Mouse (Mus musculus): ENCODE measurements around the gene 1700030J22Rik.
A peak's percentile ranks its signal among the peaks of the same experiment; 100 is the strongest.

Gene 1700030J22Rik

GRCm38 (mm10) chr8:116978631-116979256 is at the start of gene 1700030J22Rik:
TSS of gene 1700030J22Rik (minus strand) at chr8:116978959.
- peak; percentile 99 to 100 for DNase-seq (ENCODE audit: inconsistent age in 2 of 2, low spot score in 1 of 2)

GRCm38 (mm10) chr8:117027601-117028000 is 48.8 kb upstream of the 1700030J22Rik start:
- peak; percentile 49 to 79 for DNase-seq (ENCODE audit: inconsistent age in 2 of 2, low spot score in 1 of 2)

- DNase-seq (ENCODE audit: inconsistent age in 2 of 2, low spot score in 1 of 2), result no peak
These were observed 43.7 kb upstream of the 1700030J22Rik start for GRCm38 (mm10) chr8:117022297-117022993.

GRCm38 (mm10) chr8:117019323-117020275 is 40.8 kb upstream of the 1700030J22Rik start:
- peak; percentile 63 to 74 for DNase-seq (ENCODE audit: inconsistent age in 2 of 2, low spot score in 1 of 2)

GRCm38 (mm10) chr8:117017896-117018295 is 39.1 kb upstream of the 1700030J22Rik start:
- no peak for DNase-seq (ENCODE audit: inconsistent age in 2 of 2, low spot score in 1 of 2)

- no peak for DNase-seq (ENCODE audit: inconsistent age in 2 of 2, low spot score in 1 of 2)
These were observed 38.2 kb upstream of the 1700030J22Rik start for GRCm38 (mm10) chr8:117017006-117017405.

- DNase-seq (ENCODE audit: inconsistent age in 2 of 2, low spot score in 1 of 2), result no peak
These were observed 36.9 kb upstream of the 1700030J22Rik start for GRCm38 (mm10) chr8:117015670-117016069.

- no peak for DNase-seq (ENCODE audit: inconsistent age in 2 of 2, low spot score in 1 of 2)
These were observed 32.6 kb upstream of the 1700030J22Rik start for GRCm38 (mm10) chr8:117011366-117011765.

- peak; percentile 33 to 60 for DNase-seq (ENCODE audit: inconsistent age in 2 of 2, low spot score in 1 of 2)
These were observed 15.4 kb upstream of the 1700030J22Rik start for GRCm38 (mm10) chr8:116994016-116994716.

GRCm38 (mm10) chr8:116993095-116993867 is 14.5 kb upstream of the 1700030J22Rik start, which contains the start of gene Gcsh:
TSS of gene Gcsh (minus strand) at chr8:116993537.
- DNase-seq (ENCODE audit: inconsistent age in 2 of 2, low spot score in 1 of 2), result peak; percentile 99 to 100

- DNase-seq (ENCODE audit: inconsistent age in 2 of 2, low spot score in 1 of 2), result peak; percentile 37 to 76
These were observed 13.6 kb upstream of the 1700030J22Rik start for GRCm38 (mm10) chr8:116992176-116992971.

- DNase-seq (ENCODE audit: inconsistent age in 2 of 2, low spot score in 1 of 2), result no peak
These were observed 12.5 kb upstream of the 1700030J22Rik start for GRCm38 (mm10) chr8:116991241-116991640.

GRCm38 (mm10) chr8:116989842-116990241 is 11.1 kb upstream of the 1700030J22Rik start:
- DNase-seq (ENCODE audit: inconsistent age in 2 of 2, low spot score in 1 of 2), result no peak

GRCm38 (mm10) chr8:116980117-116980516 is 1.4 kb upstream of the 1700030J22Rik start:
- DNase-seq (ENCODE audit: inconsistent age in 2 of 2, low spot score in 1 of 2), result peak; percentile 47 to 83

- DNase-seq (ENCODE audit: inconsistent age in 2 of 2, low spot score in 1 of 2), result peak in 1 of 2 experiments; percentile 31
These were observed 707 bp downstream of the 1700030J22Rik start for GRCm38 (mm10) chr8:116978052-116978451.

- DNase-seq (ENCODE audit: inconsistent age in 2 of 2, low spot score in 1 of 2), result no peak
These were observed 3.2 kb downstream of the 1700030J22Rik start for GRCm38 (mm10) chr8:116975606-116976005.

GRCm38 (mm10) chr8:116975066-116975465 is 3.7 kb downstream of the 1700030J22Rik start:
- no peak for DNase-seq (ENCODE audit: inconsistent age in 2 of 2, low spot score in 1 of 2)

- DNase-seq (ENCODE audit: inconsistent age in 2 of 2, low spot score in 1 of 2), result no peak
These were observed 9.2 kb downstream of the 1700030J22Rik start for GRCm38 (mm10) chr8:116969531-116969930.

GRCm38 (mm10) chr8:116954415-116954814 is 24.3 kb downstream of the 1700030J22Rik start:
- DNase-seq (ENCODE audit: inconsistent age in 2 of 2, low spot score in 1 of 2), result no peak
